Mouse (Mus musculus) lung, postnatal 0 days (tissue): ENCODE results near the gene Odf2l.

ENCODE experiments used
- CTCF ChIP-seq: IDR thresholded peaks from 2 replicates; pipeline ENCODE4 v1.5.1; 2016; ENCODE audit warnings: antibody characterized with exemption, mild to moderate bottlenecking
- EP300 ChIP-seq: IDR thresholded peaks from 2 replicates; pipeline ENCODE4 v1.6.1; 2016; ENCODE audit warnings: antibody characterized with exemption, mild to moderate bottlenecking, control low read depth

- TF ChIP-seq CTCF (no peak), EP300 (no peak)
These were observed 37.5 kb upstream of the Odf2l start for GRCm38 (mm10) chr3:145080904-145081303.
